Mouse (Mus musculus) urinary bladder, postnatal 10 days (tissue): ENCODE data around the gene Pde10a.

Experiments
- DNase-seq: peaks from one replicate; pipeline ENCODE4 v3.0.0; 2022; ENCODE audit warnings: low spot score

Pde10a gene

GRCm38 (mm10) chr17:8972152-8972854 lies 447.1 kb downstream of the Pde10a start:
- DNase-seq = no peak

- no peak for DNase-seq
Observed at GRCm38 (mm10) chr17:8973331-8973730, 448.2 kb downstream of the Pde10a start.

- no peak for DNase-seq
Observed at GRCm38 (mm10) chr17:8974423-8974822, 449.3 kb downstream of the Pde10a start.

GRCm38 (mm10) chr17:8974823-8975397 lies 449.7 kb downstream of the Pde10a start:
- no peak for DNase-seq

- no peak for DNase-seq
Observed at GRCm38 (mm10) chr17:8976745-8977144, 451.6 kb downstream of the Pde10a start.

- no peak for DNase-seq
Observed at GRCm38 (mm10) chr17:8977271-8977670, 452.1 kb downstream of the Pde10a start.

GRCm38 (mm10) chr17:8983576-8983975 lies 458.4 kb downstream of the Pde10a start:
- DNase-seq = no peak

- DNase-seq = no peak
Observed at GRCm38 (mm10) chr17:8985714-8986113, 460.5 kb downstream of the Pde10a start.

- no peak for DNase-seq
Observed at GRCm38 (mm10) chr17:8986551-8986950, 461.4 kb downstream of the Pde10a start.

- DNase-seq = no peak
Observed at GRCm38 (mm10) chr17:8987369-8987768, 462.2 kb downstream of the Pde10a start.

GRCm38 (mm10) chr17:8988119-8988807 lies 463.1 kb downstream of the Pde10a start, which contains the start of gene 1700010I14Rik:
1700010I14Rik (plus strand) TSS chr17:8988333.
- DNase-seq = peak; percentile 43

- DNase-seq = no peak
Observed at GRCm38 (mm10) chr17:8991160-8991559, 466.0 kb downstream of the Pde10a start.

- DNase-seq = no peak
Observed at GRCm38 (mm10) chr17:8995344-8995743, 470.2 kb downstream of the Pde10a start.

- DNase-seq = no peak
Observed at GRCm38 (mm10) chr17:9002438-9002837, 477.3 kb downstream of the Pde10a start.

GRCm38 (mm10) chr17:9004516-9004915 lies 479.3 kb downstream of the Pde10a start:
- no peak for DNase-seq

GRCm38 (mm10) chr17:9023198-9023942 lies 498.2 kb downstream of the Pde10a start:
- no peak for DNase-seq

GRCm38 (mm10) chr17:9030181-9030580 lies 505.0 kb downstream of the Pde10a start:
- DNase-seq = no peak

- peak; percentile 33 for DNase-seq
Observed at GRCm38 (mm10) chr17:9031241-9032141, 506.3 kb downstream of the Pde10a start.

- DNase-seq = no peak
Observed at GRCm38 (mm10) chr17:9032362-9033044, 507.3 kb downstream of the Pde10a start.

- DNase-seq = no peak
Observed at GRCm38 (mm10) chr17:9033511-9033910, 508.3 kb downstream of the Pde10a start.
